Mouse (Mus musculus) lung, adult 2 months (tissue): Measurements from ENCODE around the gene Traf4. TPM values are rescaled to one million over a fixed set of nuclear protein-coding genes. Genes with fewer than 3 reads are reported as not detected.

Experiments used
- DNase-seq: peaks from one replicate; pipeline ENCODE4 v3.0.0; 2022
- H3K4me1 ChIP-seq: fragments of 200-500 bp; 2 replicates; pipeline ENCODE4 v1.6.1; 2011; ENCODE audit warnings: low read length; ENCODE audit not compliant: control insufficient read depth, insufficient read depth
- H3K4me3 ChIP-seq: fragments of 200-500 bp; replicated peaks from 2 replicates; pipeline ENCODE3; 2011; ENCODE audit warnings: low read depth, mild to moderate bottlenecking, control low read depth, low read length; ENCODE audit errors: extremely low read depth
- CTCF ChIP-seq: fragments of 200-500 bp; IDR thresholded peaks from 2 replicates; pipeline ENCODE4 v1.5.1; 2011; ENCODE audit warnings: mild to moderate bottlenecking, low read length, control low read depth; ENCODE audit not compliant: insufficient read depth
- POLR2A ChIP-seq: fragments of 200-500 bp; IDR thresholded peaks from 2 replicates; pipeline ENCODE4 v1.6.1; 2011; ENCODE audit warnings: low read depth, mild to moderate bottlenecking, control low read depth, low read length, borderline replicate concordance; ENCODE audit errors: extremely low read depth
- WGBS: fragments of 180-500 bp; shearing (Covaris S2); methylation state at CpG from one replicate; pipeline ENCODE4 v1.1.7; 2018; 5-methylcytosine and 5-hydroxymethylcytosine counted together
- polyA plus RNA-seq: library from polyadenylated mRNA; depleted of rRNA; stranded (reverse); fragments of >200 nt; gene quantifications from 2 replicates; pipeline ENCODE4 v1.2.3, GENCODE M21; 2012

Gene Traf4
- polyA plus RNA-seq, 1 experiment, result 37.0 TPM

- WGBS, result under 1% methylated on average over 23 of the region's 23 CpGs
- no peak for TF ChIP-seq CTCF
- TF ChIP-seq POLR2A, result no peak
- DNase-seq, result no peak
- Histone ChIP-seq H3K4me3 (peak overlapping the region; percentile 96), H3K4me1 (peaks cover 3% of the 10 kb centered on the region; the same call in 1 of the 2 replicates)
These were observed 11.5 kb upstream of the Traf4 start for GRCm38 (mm10) chr11:78176905-78177331.

- Histone ChIP-seq H3K4me3 (peak within 1 kb of the TSS; percentile 96), H3K4me1 (peaks cover 3% of the 10 kb centered on the region; the same call in 1 of the 2 replicates)
- WGBS, result under 1% methylated on average over 32 of the region's 32 CpGs
- DNase-seq, result peak; percentile 96
- TF ChIP-seq POLR2A, result peak; percentile 50; the same call in 1 of the 2 replicates
- no peak for TF ChIP-seq CTCF
These were observed 11.0 kb upstream of the Traf4 start, which contains the start of the genes Nek8 and Tlcd1 for GRCm38 (mm10) chr11:78176402-78176862. Nek8 (minus strand) TSS chr11:78176675. Tlcd1 (plus strand) TSS chr11:78176711.

- Histone ChIP-seq H3K4me3 (peak overlapping the region; percentile 18), H3K4me1 (peaks cover 3% of the 10 kb centered on the region; the same call in 1 of the 2 replicates)
- no peak for DNase-seq
- WGBS, result 6% methylated on average over 10 of the region's 10 CpGs
- no peak for TF ChIP-seq CTCF
These were observed 10.5 kb upstream of the Traf4 start for GRCm38 (mm10) chr11:78175771-78176401.

- no peak for TF ChIP-seq POLR2A
- no peak for TF ChIP-seq CTCF
- H3K4me1 ChIP-seq, result peaks cover 3% of the 10 kb centered on the region; the same call in 1 of the 2 replicates
- no peak for DNase-seq
- 82% methylated on average over 3 of the region's 3 CpGs for WGBS
- no peak overlapping the region for H3K4me3 ChIP-seq
These were observed 9.1 kb upstream of the Traf4 start for GRCm38 (mm10) chr11:78174506-78174905.

- Histone ChIP-seq H3K4me1 (peaks cover 3% of the 10 kb centered on the region; the same call in 1 of the 2 replicates), H3K4me3 (no peak overlapping the region)
- TF ChIP-seq CTCF, result no peak
- no peak for TF ChIP-seq POLR2A
- WGBS, result 76% methylated on average over 19 of the region's 19 CpGs
- DNase-seq, result no peak
These were observed 7.5 kb upstream of the Traf4 start for GRCm38 (mm10) chr11:78172748-78173383.

- TF ChIP-seq POLR2A (no peak), CTCF (no peak)
- H3K4me1 ChIP-seq, result peaks cover 3% of the 10 kb centered on the region; the same call in 1 of the 2 replicates
- H3K4me3 ChIP-seq, result no peak overlapping the region
- 86% methylated on average over 16 of the region's 16 CpGs for WGBS
- peak; percentile 3 for DNase-seq
These were observed 6.8 kb upstream of the Traf4 start for GRCm38 (mm10) chr11:78172034-78172747.

GRCm38 (mm10) chr11:78171328-78171727 is 5.9 kb upstream of the Traf4 start:
- 74% methylated on average over 4 of the region's 4 CpGs for WGBS
- DNase-seq, result peak; percentile 3
- peaks cover 3% of the 10 kb centered on the region; the same call in 1 of the 2 replicates for H3K4me1 ChIP-seq
- TF ChIP-seq CTCF (0 out of 2 replicates have a peak, but pooled peaks have one; percentile 19), POLR2A (no peak)
- no peak overlapping the region for H3K4me3 ChIP-seq

DNA sequence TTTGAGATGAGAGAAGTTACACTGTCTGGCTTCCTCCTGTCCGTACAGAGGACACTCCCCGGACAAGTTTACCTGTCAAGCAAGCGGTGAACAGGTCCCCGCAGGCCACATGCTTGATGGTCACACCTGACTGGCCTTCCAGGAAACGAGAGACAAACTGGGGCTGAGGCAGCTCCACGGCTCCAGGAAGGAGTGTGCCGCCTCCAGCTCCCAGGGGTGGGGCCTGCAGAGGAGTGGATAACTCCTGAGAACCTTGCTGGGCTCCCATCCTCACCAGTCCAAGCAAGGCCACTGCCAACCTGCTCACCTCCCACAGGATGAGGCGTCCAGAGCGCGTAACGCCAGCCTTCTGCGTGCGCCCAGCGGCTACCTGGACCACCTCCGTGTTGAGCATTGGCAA is 4.9 kb upstream of the Traf4 start:
- H3K4me3 ChIP-seq, result no peak overlapping the region
- WGBS, result 87% methylated on average over 15 of the region's 15 CpGs
- no peaks in the 10 kb centered on the region for H3K4me1 ChIP-seq
- TF ChIP-seq POLR2A (no peak), CTCF (no peak)
- DNase-seq, result no peak
